Comparison of ENCODE assay signal across 8 mouse cellular contexts in genomic region chr9:103207846-103208245, GRCm38 (mm10). TPM values are rescaled to one million over a fixed set of nuclear protein-coding genes. Genes with fewer than 3 reads are reported as not detected.
DNase-seq lines count a peak whose midpoint lies in the region; ATAC-seq and TF ChIP-seq lines count a peak whose summit lies in the region.

No protein-coding gene starts in this region.

- no peaks in the 10 kb centered on the region for H3K27me3 ChIP-seq in embryonic facial prominence, embryonic 15.5 days
- no peaks in the 10 kb centered on the region for H3K27me3 ChIP-seq in heart, embryonic 14.5 days (ENCODE audit: control insufficient read depth, insufficient read depth, low read length)
- H3K27me3 ChIP-seq in kidney, postnatal 0 days (ENCODE audit: insufficient read depth, low read length), result no peaks in the 10 kb centered on the region
- H3K27me3 ChIP-seq in liver, embryonic 12.5 days (replicated peaks), result peaks cover 4% of the 10 kb centered on the region; the same call in 1 of the 2 replicates
- H3K27me3 ChIP-seq in stomach, embryonic 14.5 days (ENCODE audit: control insufficient read depth, insufficient read depth, low read length), result no peaks in the 10 kb centered on the region

- 9% methylated on average over 16 of the region's 16 CpGs for WGBS in bone marrow, adult 2 months
- 6% methylated on average over 16 of the region's 16 CpGs for WGBS in embryonic facial prominence, embryonic 15.5 days
- 9% methylated on average over 16 of the region's 16 CpGs for WGBS in heart, embryonic 14.5 days
- 8% methylated on average over 16 of the region's 16 CpGs for WGBS in kidney, postnatal 0 days
- 10% methylated on average over 16 of the region's 16 CpGs for WGBS in liver, embryonic 12.5 days (ENCODE audit: insufficient replicate concordance)
- 9% methylated on average over 16 of the region's 16 CpGs for WGBS in stomach, embryonic 14.5 days

- no peak overlapping the region for H3K27ac ChIP-seq in bone marrow, adult 2 months (ENCODE audit: control insufficient read depth, insufficient read depth, low read depth, low read length, poor library complexity)
- no peak overlapping the region for H3K27ac ChIP-seq in embryonic facial prominence, embryonic 15.5 days (replicated peaks)
- H3K27ac ChIP-seq in heart, embryonic 14.5 days (replicated peaks in 1 of 2; ENCODE audit: control insufficient read depth in 1 of 2, insufficient read depth in 1 of 2, low read depth in 2 of 2, low read length in 2 of 2), result no peak overlapping the region
- no peak overlapping the region for H3K27ac ChIP-seq in kidney, postnatal 0 days
- no peak overlapping the region for H3K27ac ChIP-seq in liver, embryonic 12.5 days
- no peak overlapping the region for H3K27ac ChIP-seq in stomach, embryonic 14.5 days (ENCODE audit: low read length)

- H3K36me3 ChIP-seq in embryonic facial prominence, embryonic 15.5 days, result no peaks in the 10 kb centered on the region
- H3K36me3 ChIP-seq in heart, embryonic 14.5 days (ENCODE audit: control insufficient read depth, insufficient read depth, low read length), result no peaks in the 10 kb centered on the region
- no peaks in the 10 kb centered on the region for H3K36me3 ChIP-seq in kidney, postnatal 0 days (ENCODE audit: insufficient read depth, low read length)
- H3K36me3 ChIP-seq in liver, embryonic 12.5 days, result peaks cover 9% of the 10 kb centered on the region
- H3K36me3 ChIP-seq in stomach, embryonic 14.5 days (ENCODE audit: control insufficient read depth, insufficient read depth, low read length), result no peaks in the 10 kb centered on the region

- TF ChIP-seq POLR2A in bone marrow, adult 2 months (IDR thresholded peaks at IDR 0.05; ENCODE audit: borderline replicate concordance, control insufficient read depth, low read depth, low read length), result no peak

- H3K4me1 ChIP-seq in bone marrow, adult 2 months (ENCODE audit: control insufficient read depth, insufficient read depth, low read length), result no peaks in the 10 kb centered on the region; the same call in 1 of the 2 replicates
- H3K4me1 ChIP-seq in embryonic facial prominence, embryonic 15.5 days, result peaks cover 4% of the 10 kb centered on the region; the same call in 1 of the 2 replicates
- no peaks in the 10 kb centered on the region for H3K4me1 ChIP-seq in heart, embryonic 14.5 days (ENCODE audit: control insufficient read depth in 2 of 2, insufficient read depth in 2 of 2, low read length in 2 of 2)
- H3K4me1 ChIP-seq in kidney, postnatal 0 days (replicated peaks; ENCODE audit: insufficient read depth, low read length), result no peaks in the 10 kb centered on the region
- H3K4me1 ChIP-seq in liver, embryonic 12.5 days, result peaks cover 14% of the 10 kb centered on the region
- H3K4me1 ChIP-seq in stomach, embryonic 14.5 days (ENCODE audit: control insufficient read depth, insufficient read depth, low read length), result no peaks in the 10 kb centered on the region

- no peaks in the 10 kb centered on the region for H3K9me3 ChIP-seq in embryonic facial prominence, embryonic 15.5 days (replicated peaks)
- H3K9me3 ChIP-seq in heart, embryonic 14.5 days (ENCODE audit: control insufficient read depth, low read length), result no peaks in the 10 kb centered on the region
- no peaks in the 10 kb centered on the region for H3K9me3 ChIP-seq in kidney, postnatal 0 days (replicated peaks; ENCODE audit: low read length)
- no peaks in the 10 kb centered on the region for H3K9me3 ChIP-seq in liver, embryonic 12.5 days (replicated peaks)
- H3K9me3 ChIP-seq in stomach, embryonic 14.5 days (ENCODE audit: control insufficient read depth, low read depth, low read length), result no peaks in the 10 kb centered on the region

- H3K4me2 ChIP-seq in embryonic facial prominence, embryonic 15.5 days (replicated peaks), result peak overlapping the region; percentile 56
- H3K4me2 ChIP-seq in heart, embryonic 14.5 days (ENCODE audit: low read length), result peak overlapping the region; percentile 59
- peak overlapping the region; percentile 53 for H3K4me2 ChIP-seq in kidney, postnatal 0 days (ENCODE audit: low read length)
- peak overlapping the region; percentile 48 for H3K4me2 ChIP-seq in liver, embryonic 12.5 days
- H3K4me2 ChIP-seq in stomach, embryonic 14.5 days (replicated peaks; ENCODE audit: low read depth, low read length), result peak overlapping the region; percentile 41

- DNase-seq in CD4-positive, CD25-positive, alpha-beta regulatory T cell, adult 2 months (ENCODE audit: low read depth, low spot score), result peak; percentile 92
- peak; percentile 95 for DNase-seq in kidney, postnatal 0 days (ENCODE audit: low spot score)
- peak; percentile 90 for DNase-seq in naive thymus-derived CD4-positive, alpha-beta T cell, adult 2 months (ENCODE audit: low read depth)

- ATAC-seq in embryonic facial prominence, embryonic 15.5 days (ENCODE audit: insufficient number of reproducible peaks, low FRiP score, low TSS enrichment, low read depth), result peak; percentile 77
- peak; percentile 68; the same call in 1 of the 2 replicates for ATAC-seq in heart, embryonic 14.5 days (ENCODE audit: insufficient number of reproducible peaks, insufficient read depth, low FRiP score, low read depth)
- ATAC-seq in kidney, postnatal 0 days (replicated peaks; ENCODE audit: low FRiP score, low read depth), result peak; percentile 77
- ATAC-seq in liver, embryonic 12.5 days, result peak; percentile 71
- ATAC-seq in stomach, embryonic 14.5 days (ENCODE audit: insufficient number of reproducible peaks, insufficient read depth, low FRiP score, low read depth), result peak; percentile 90

- TF ChIP-seq CTCF in bone marrow, adult 2 months (IDR thresholded peaks at IDR 0.05; ENCODE audit: control insufficient read depth, insufficient read depth, low read length), result peak; percentile 91
- TF ChIP-seq CTCF in kidney, postnatal 0 days (IDR thresholded peaks at IDR 0.05; ENCODE audit: low read depth), result peak; percentile 91

- H3K4me3 ChIP-seq in bone marrow, adult 2 months (replicated peaks; ENCODE audit: control insufficient read depth, low read depth, low read length), result no peak overlapping the region
- peak overlapping the region; percentile 36 for H3K4me3 ChIP-seq in embryonic facial prominence, embryonic 15.5 days (replicated peaks)
- H3K4me3 ChIP-seq in heart, embryonic 14.5 days (ENCODE audit: control insufficient read depth in 1 of 2, insufficient read depth in 1 of 2, low read depth in 1 of 2, low read length in 2 of 2), result peak overlapping the region in 1 of 2 experiments; percentile 26; a peak in 2 of 4 replicates
- 0 out of 2 replicates have a peak overlapping the region, but pooled peaks have one; percentile 14 for H3K4me3 ChIP-seq in kidney, postnatal 0 days (replicated peaks; ENCODE audit: low read depth, low read length)
- 0 out of 2 replicates have a peak overlapping the region, but pooled peaks have one; percentile 17 for H3K4me3 ChIP-seq in liver, embryonic 12.5 days
- H3K4me3 ChIP-seq in stomach, embryonic 14.5 days (ENCODE audit: low read depth, low read length), result peak overlapping the region; percentile 8; the same call in 1 of the 2 replicates

- H3K9ac ChIP-seq in embryonic facial prominence, embryonic 15.5 days, result no peak overlapping the region
- H3K9ac ChIP-seq in heart, embryonic 14.5 days (ENCODE audit: low read length), result no peak overlapping the region
- 0 out of 2 replicates have a peak overlapping the region, but pooled peaks have one; percentile 24 for H3K9ac ChIP-seq in kidney, postnatal 0 days (ENCODE audit: low read depth, low read length)
- H3K9ac ChIP-seq in liver, embryonic 12.5 days, result no peak overlapping the region
- no peak overlapping the region for H3K9ac ChIP-seq in stomach, embryonic 14.5 days (replicated peaks; ENCODE audit: low read depth, low read length)

RNA-seq across cellular contexts. Expression of gene Srprb, which starts 5.9 kb away (rescaled TPM):
- polyA plus RNA-seq in bone marrow, adult 2 months (2011; ENCODE audit: insufficient read depth, insufficient read length, low replicate concordance, missing spikeins), result 5.3 and 5.5 TPM in 2 replicates
- polyA plus RNA-seq in embryonic facial prominence, embryonic 15.5 days (2015; fragmentation: Nextera tagmentation; extraction: Ambion mirVana), result 65.9 and 66.2 TPM in 2 replicates
- 43.1 and 44.6 TPM in 2 replicates for polyA plus RNA-seq in heart, embryonic 14.5 days (2014; fragmentation: Nextera tagmentation; extraction: Ambion mirVana)
- polyA plus RNA-seq in kidney, postnatal 0 days (2015; fragmentation: Nextera tagmentation; extraction: Ambion mirVana), result 46.2 and 51.1 TPM in 2 replicates
- 30.3 and 31.5 TPM in 2 replicates for polyA plus RNA-seq in liver, embryonic 12.5 days (2016; fragmentation: Nextera tagmentation; extraction: Ambion mirVana)
- 57.3 and 61.1 TPM in 2 replicates for polyA plus RNA-seq in stomach, embryonic 14.5 days (2014; fragmentation: Nextera tagmentation; extraction: Ambion mirVana)

RNA-seq across cellular contexts. Expression of gene Gm20425, which starts 22.3 kb away (rescaled TPM):
- polyA plus RNA-seq in bone marrow, adult 2 months (2011; ENCODE audit: insufficient read depth, insufficient read length, low replicate concordance, missing spikeins), result not detected in 2 replicates
- 0.69 and 1.4 TPM in 2 replicates for polyA plus RNA-seq in embryonic facial prominence, embryonic 15.5 days (2015; fragmentation: Nextera tagmentation; extraction: Ambion mirVana)
- polyA plus RNA-seq in heart, embryonic 14.5 days (2014; fragmentation: Nextera tagmentation; extraction: Ambion mirVana), result 0.07 TPM in 1 of 2 replicates, not detected in the other
- 1.9 and 3.2 TPM in 2 replicates for polyA plus RNA-seq in kidney, postnatal 0 days (2015; fragmentation: Nextera tagmentation; extraction: Ambion mirVana)
- polyA plus RNA-seq in liver, embryonic 12.5 days (2016; fragmentation: Nextera tagmentation; extraction: Ambion mirVana), result 4.9 and 5.2 TPM in 2 replicates
- polyA plus RNA-seq in stomach, embryonic 14.5 days (2014; fragmentation: Nextera tagmentation; extraction: Ambion mirVana), result 1.9 TPM in 1 of 2 replicates, not detected in the other

RNA-seq across cellular contexts. Expression of gene Trf, which starts 22.4 kb away (rescaled TPM):
- 77.9 and 106 TPM in 2 replicates for polyA plus RNA-seq in bone marrow, adult 2 months (2011; ENCODE audit: insufficient read depth, insufficient read length, low replicate concordance, missing spikeins)
- polyA plus RNA-seq in embryonic facial prominence, embryonic 15.5 days (2015; fragmentation: Nextera tagmentation; extraction: Ambion mirVana), result 31.2 and 34.5 TPM in 2 replicates
- polyA plus RNA-seq in heart, embryonic 14.5 days (2014; fragmentation: Nextera tagmentation; extraction: Ambion mirVana), result 40.1 and 44.0 TPM in 2 replicates
- polyA plus RNA-seq in kidney, postnatal 0 days (2015; fragmentation: Nextera tagmentation; extraction: Ambion mirVana), result 23.5 and 26.0 TPM in 2 replicates
- 2,820 and 2,901 TPM in 2 replicates for polyA plus RNA-seq in liver, embryonic 12.5 days (2016; fragmentation: Nextera tagmentation; extraction: Ambion mirVana)
- 26.8 and 29.8 TPM in 2 replicates for polyA plus RNA-seq in stomach, embryonic 14.5 days (2014; fragmentation: Nextera tagmentation; extraction: Ambion mirVana)

Comparison
In these comparisons a context has a peak if more than half of its experiments do, and no peak if none do; other contexts are left out.
1. RNA of gene Trf, which starts 22.4 kb away (polyA plus RNA-seq): 2,820 to 2,901 TPM in liver, embryonic 12.5 days; 77.9 to 106 TPM in bone marrow, adult 2 months, 40.1 to 44.0 TPM in heart, embryonic 14.5 days, 31.2 to 34.5 TPM in embryonic facial prominence, embryonic 15.5 days, 26.8 to 29.8 TPM in stomach, embryonic 14.5 days and 23.5 to 26.0 TPM in kidney, postnatal 0 days; every median in the first group is over 10 times any median in the second.
2. Peak in every context shown above with its lines, with median percentiles within 50 percentile points of each other: DNase-seq, ATAC-seq and H3K4me2 ChIP-seq.